Mouse (Mus musculus): ENCODE measurements around the gene Trank1. TPM values are rescaled to one million over a fixed set of nuclear protein-coding genes. Genes with fewer than 3 reads are reported as not detected.

The Trank1 gene
- polyA plus RNA-seq, 1 experiment from 2014 or later = 0.07 TPM

- H3K9me3 ChIP-seq = no peaks in the 10 kb centered on the region
- H3K27me3 ChIP-seq = no peaks in the 10 kb centered on the region
- H3K4me2 ChIP-seq = no peak overlapping the region
- no peak overlapping the region for H3K9ac ChIP-seq
- no peaks in the 10 kb centered on the region for H3K4me1 ChIP-seq
- H3K4me3 ChIP-seq = no peak overlapping the region
- ATAC-seq (ENCODE audit: borderline replicate concordance, extremely low read depth, low FRiP score, low TSS enrichment) = no peak
- H3K27ac ChIP-seq = no peak overlapping the region
- no peaks in the 10 kb centered on the region for H3K36me3 ChIP-seq
- 58% methylated on average over 1 of the region's 1 CpGs for WGBS
Observed at GRCm38 (mm10) chr9:111351641-111352040, 40.1 kb downstream of the Trank1 start.

GRCm38 (mm10) chr9:111352646-111353045 is 41.1 kb downstream of the Trank1 start:
- H3K4me2 ChIP-seq = no peak overlapping the region
- no peaks in the 10 kb centered on the region for H3K4me1 ChIP-seq
- no peaks in the 10 kb centered on the region for H3K27me3 ChIP-seq
- no peaks in the 10 kb centered on the region for H3K9me3 ChIP-seq
- H3K27ac ChIP-seq = no peak overlapping the region
- 60% methylated on average over 3 of the region's 3 CpGs for WGBS
- H3K36me3 ChIP-seq = no peaks in the 10 kb centered on the region
- H3K4me3 ChIP-seq = no peak overlapping the region
- no peak overlapping the region for H3K9ac ChIP-seq
- ATAC-seq (ENCODE audit: borderline replicate concordance, extremely low read depth, low FRiP score, low TSS enrichment) = no peak

- Histone ChIP-seq H3K27ac (no peak overlapping the region), H3K4me3 (no peak overlapping the region), H3K36me3 (no peaks in the 10 kb centered on the region), H3K27me3 (no peaks in the 10 kb centered on the region), H3K4me1 (no peaks in the 10 kb centered on the region), H3K9me3 (no peaks in the 10 kb centered on the region), H3K4me2 (no peak overlapping the region), H3K9ac (no peak overlapping the region)
- no peak for ATAC-seq (ENCODE audit: borderline replicate concordance, extremely low read depth, low FRiP score, low TSS enrichment)
- 46% methylated on average over 4 of the region's 4 CpGs for WGBS
Observed at GRCm38 (mm10) chr9:111355041-111355440, 43.5 kb downstream of the Trank1 start.

GRCm38 (mm10) chr9:111356386-111356785 is 44.8 kb downstream of the Trank1 start:
- 35% methylated on average over 3 of the region's 3 CpGs for WGBS
- Histone ChIP-seq H3K27ac (no peak overlapping the region), H3K4me3 (no peak overlapping the region), H3K36me3 (no peaks in the 10 kb centered on the region), H3K4me1 (no peaks in the 10 kb centered on the region), H3K9me3 (no peaks in the 10 kb centered on the region), H3K4me2 (no peak overlapping the region), H3K9ac (no peak overlapping the region), H3K27me3 (no peaks in the 10 kb centered on the region)
- no peak for ATAC-seq (ENCODE audit: borderline replicate concordance, extremely low read depth, low FRiP score, low TSS enrichment)

- no peak overlapping the region for H3K4me2 ChIP-seq
- ATAC-seq (ENCODE audit: borderline replicate concordance, extremely low read depth, low FRiP score, low TSS enrichment) = no peak
- no peak overlapping the region for H3K9ac ChIP-seq
- no peaks in the 10 kb centered on the region for H3K4me1 ChIP-seq
- no peaks in the 10 kb centered on the region for H3K27me3 ChIP-seq
- no peaks in the 10 kb centered on the region for H3K9me3 ChIP-seq
- no peak overlapping the region for H3K27ac ChIP-seq
- WGBS = 63% methylated on average over 7 of the region's 7 CpGs
- H3K36me3 ChIP-seq = no peaks in the 10 kb centered on the region
- no peak overlapping the region for H3K4me3 ChIP-seq
Observed at GRCm38 (mm10) chr9:111363656-111364055, 52.1 kb downstream of the Trank1 start.

GRCm38 (mm10) chr9:111367713-111368112 is 56.2 kb downstream of the Trank1 start:
- 47% methylated on average over 2 of the region's 2 CpGs for WGBS
- no peak overlapping the region for H3K4me3 ChIP-seq

GRCm38 (mm10) chr9:111372079-111372478 is 60.5 kb downstream of the Trank1 start:
- H3K4me2 ChIP-seq = no peak overlapping the region
- no peaks in the 10 kb centered on the region for H3K36me3 ChIP-seq
- no peak overlapping the region for H3K27ac ChIP-seq
- H3K4me1 ChIP-seq = no peaks in the 10 kb centered on the region
- no peak for ATAC-seq (ENCODE audit: borderline replicate concordance, extremely low read depth, low FRiP score, low TSS enrichment)
- no peak overlapping the region for H3K4me3 ChIP-seq
- no peaks in the 10 kb centered on the region for H3K9me3 ChIP-seq
- H3K27me3 ChIP-seq = no peaks in the 10 kb centered on the region
- H3K9ac ChIP-seq = no peak overlapping the region
- WGBS = 91% methylated on average over 3 of the region's 3 CpGs

More at GRCm38 (mm10) chr9:111367713-111368112, 56.2 kb downstream of the Trank1 start:
- Histone ChIP-seq H3K9me3 (no peaks in the 10 kb centered on the region), H3K27me3 (no peaks in the 10 kb centered on the region), H3K9ac (no peak overlapping the region), H3K4me1 (no peaks in the 10 kb centered on the region), H3K4me2 (no peak overlapping the region), H3K27ac (no peak overlapping the region), H3K36me3 (no peaks in the 10 kb centered on the region)
- ATAC-seq (ENCODE audit: borderline replicate concordance, extremely low read depth, low FRiP score, low TSS enrichment) = no peak

GRCm38 (mm10) chr9:111377868-111378267 is 66.3 kb downstream of the Trank1 start:
- Histone ChIP-seq H3K4me3 (no peak overlapping the region), H3K9ac (no peak overlapping the region), H3K4me2 (no peak overlapping the region), H3K27ac (no peak overlapping the region), H3K4me1 (no peaks in the 10 kb centered on the region), H3K27me3 (no peaks in the 10 kb centered on the region), H3K9me3 (no peaks in the 10 kb centered on the region), H3K36me3 (no peaks in the 10 kb centered on the region)
- WGBS = 77% methylated on average over 6 of the region's 6 CpGs
- ATAC-seq (ENCODE audit: borderline replicate concordance, extremely low read depth, low FRiP score, low TSS enrichment) = no peak

GRCm38 (mm10) chr9:111381056-111382025 is 69.8 kb downstream of the Trank1 start:
- no peaks in the 10 kb centered on the region for H3K36me3 ChIP-seq
- H3K27me3 ChIP-seq = no peaks in the 10 kb centered on the region
- H3K9ac ChIP-seq = no peak overlapping the region
- no peak overlapping the region for H3K4me2 ChIP-seq
- H3K4me3 ChIP-seq = no peak overlapping the region
- no peaks in the 10 kb centered on the region for H3K4me1 ChIP-seq
- 75% methylated on average over 9 of the region's 9 CpGs for WGBS
- no peaks in the 10 kb centered on the region for H3K9me3 ChIP-seq
- ATAC-seq (ENCODE audit: borderline replicate concordance, extremely low read depth, low FRiP score, low TSS enrichment) = no peak
- H3K27ac ChIP-seq = no peak overlapping the region

GRCm38 (mm10) chr9:111382469-111382868 is 70.9 kb downstream of the Trank1 start:
- H3K27me3 ChIP-seq = no peaks in the 10 kb centered on the region
- no peaks in the 10 kb centered on the region for H3K36me3 ChIP-seq
- no peaks in the 10 kb centered on the region for H3K4me1 ChIP-seq
- H3K4me2 ChIP-seq = no peak overlapping the region
- H3K9me3 ChIP-seq = no peaks in the 10 kb centered on the region
- H3K27ac ChIP-seq = no peak overlapping the region
- 88% methylated on average over 6 of the region's 6 CpGs for WGBS
- no peak for ATAC-seq (ENCODE audit: borderline replicate concordance, extremely low read depth, low FRiP score, low TSS enrichment)
- H3K9ac ChIP-seq = no peak overlapping the region
- no peak overlapping the region for H3K4me3 ChIP-seq

- H3K36me3 ChIP-seq = no peaks in the 10 kb centered on the region
- ATAC-seq (ENCODE audit: borderline replicate concordance, extremely low read depth, low FRiP score, low TSS enrichment) = no peak
- H3K9ac ChIP-seq = no peak overlapping the region
- H3K27ac ChIP-seq = no peak overlapping the region
- WGBS = 79% methylated on average over 3 of the region's 3 CpGs
- no peaks in the 10 kb centered on the region for H3K27me3 ChIP-seq
- H3K4me2 ChIP-seq = no peak overlapping the region
- no peak overlapping the region for H3K4me3 ChIP-seq
- H3K4me1 ChIP-seq = no peaks in the 10 kb centered on the region
- no peaks in the 10 kb centered on the region for H3K9me3 ChIP-seq
Observed at GRCm38 (mm10) chr9:111383046-111383445, 71.5 kb downstream of the Trank1 start.

GRCm38 (mm10) chr9:111383756-111384155 is 72.2 kb downstream of the Trank1 start:
- H3K27ac ChIP-seq = no peak overlapping the region
- no peak overlapping the region for H3K4me2 ChIP-seq
- no peak overlapping the region for H3K4me3 ChIP-seq
- no peak overlapping the region for H3K9ac ChIP-seq
- WGBS = 62% methylated on average over 3 of the region's 3 CpGs
- ATAC-seq (ENCODE audit: borderline replicate concordance, extremely low read depth, low FRiP score, low TSS enrichment) = no peak
- no peaks in the 10 kb centered on the region for H3K9me3 ChIP-seq
- no peaks in the 10 kb centered on the region for H3K36me3 ChIP-seq
- no peaks in the 10 kb centered on the region for H3K27me3 ChIP-seq
- H3K4me1 ChIP-seq = no peaks in the 10 kb centered on the region
